In the genomic region with DNA sequence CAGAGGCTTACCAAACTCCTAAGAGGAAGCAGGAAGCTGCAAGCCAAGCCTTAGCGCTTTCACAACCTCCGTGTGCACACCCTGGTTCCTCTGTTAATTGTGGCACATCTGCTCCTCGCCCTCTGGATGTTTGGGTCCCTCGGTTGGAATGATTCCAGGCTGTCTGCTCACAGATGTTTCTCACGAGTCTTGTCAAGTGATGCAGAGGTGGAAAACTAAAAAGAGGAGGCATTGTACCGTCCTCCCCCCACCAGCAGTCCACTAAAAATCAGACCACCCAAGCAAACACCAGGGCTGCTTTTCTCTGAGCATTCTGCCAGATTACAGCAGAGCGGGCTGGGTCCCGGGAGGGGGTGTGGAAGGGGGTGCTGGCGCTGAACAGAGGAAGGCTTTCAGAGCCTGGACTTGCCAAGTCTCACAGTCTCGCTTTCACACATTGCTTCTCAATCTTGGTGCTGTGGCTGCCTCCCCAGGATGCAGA, we compare ENCODE assay signal across 9 mouse cellular contexts. TPM values are rescaled to one million over a fixed set of nuclear protein-coding genes. Genes with fewer than 3 reads are reported as not detected.
DNase-seq lines count a peak whose midpoint lies in the region; ATAC-seq and TF ChIP-seq lines count a peak whose summit lies in the region.
"Had no signal": no experiment of that assay in that cellular context is flagged by ENCODE, and none has a peak within 500 bp of the region (broad histone marks: within the 10 kb centered on the region; RNA-seq: fewer than 3 reads in every experiment).

No protein-coding gene starts in this region.

- no peaks in the 10 kb centered on the region for H3K9me3 ChIP-seq in forebrain, embryonic 16.5 days (ENCODE audit: control insufficient read depth, low read length)
- no peaks in the 10 kb centered on the region for H3K9me3 ChIP-seq in hindbrain, postnatal 0 days (ENCODE audit: low read length)
- no peaks in the 10 kb centered on the region for H3K9me3 ChIP-seq in neural tube, embryonic 14.5 days (ENCODE audit: control insufficient read depth, low read length)

- ATAC-seq in forebrain, embryonic 16.5 days, result peak; percentile 55
- ATAC-seq in hindbrain, postnatal 0 days, result peak; percentile 72
- ATAC-seq in neural tube, embryonic 14.5 days (ENCODE audit: low read depth), result no peak

- no peak overlapping the region for H3K4me3 ChIP-seq in forebrain, embryonic 16.5 days (replicated peaks; ENCODE audit: low read length)
- no peak overlapping the region for H3K4me3 ChIP-seq in hindbrain, postnatal 0 days (ENCODE audit: low read length)
- H3K4me3 ChIP-seq in neural tube, embryonic 14.5 days (ENCODE audit: low read depth, low read length), result no peak overlapping the region
- H3K4me3 ChIP-seq: myocyte had no signal

- no peaks in the 10 kb centered on the region for H3K36me3 ChIP-seq in forebrain, embryonic 16.5 days (ENCODE audit: control insufficient read depth, insufficient read depth)
- H3K36me3 ChIP-seq in hindbrain, postnatal 0 days (ENCODE audit: insufficient read depth, low read length), result peaks cover 16% of the 10 kb centered on the region
- peaks cover 11% of the 10 kb centered on the region; the same call in 1 of the 2 replicates for H3K36me3 ChIP-seq in neural tube, embryonic 14.5 days (ENCODE audit: control insufficient read depth, insufficient read depth, low read length)

- no peak overlapping the region; the same call in 1 of the 2 replicates for H3K9ac ChIP-seq in forebrain, embryonic 16.5 days (replicated peaks; ENCODE audit: low read depth, low read length)
- no peak overlapping the region for H3K9ac ChIP-seq in hindbrain, postnatal 0 days (replicated peaks; ENCODE audit: low read length)
- H3K9ac ChIP-seq in neural tube, embryonic 14.5 days (replicated peaks; ENCODE audit: low read depth, low read length), result no peak overlapping the region

- intact Hi-C loops in left cerebral cortex, postnatal 25 days (cut with DNase I), result no loop called here

- TF ChIP-seq CTCF in hindbrain, postnatal 0 days (IDR thresholded peaks at IDR 0.05; ENCODE audit: low read depth), result 0 out of 2 replicates have a peak, but pooled peaks have one; percentile 8

- H3K4me2 ChIP-seq in forebrain, embryonic 16.5 days (ENCODE audit: low read length), result peak overlapping the region; percentile 16; the same call in 1 of the 2 replicates
- H3K4me2 ChIP-seq in hindbrain, postnatal 0 days (ENCODE audit: low read depth, low read length), result peak overlapping the region; percentile 16; the same call in 1 of the 2 replicates
- H3K4me2 ChIP-seq in neural tube, embryonic 14.5 days (ENCODE audit: low read depth, low read length), result no peak overlapping the region

- DNase-seq in heart, adult 11 months, result peak; percentile 98
- DNase-seq in heart, adult 8-10 months (ENCODE audit: low spot score), result no peak
- peak; percentile 75 for DNase-seq in hindbrain, postnatal 0 days (ENCODE audit: low spot score)
- peak; percentile 56 to 77 for DNase-seq in left cerebral cortex, postnatal 25 days (ENCODE audit: low spot score in 2 of 2)
- DNase-seq in thymus, postnatal 4 days, result no peak
- DNase-seq in spleen, adult 12 weeks (ENCODE audit: low spot score), result no peak

- H3K27ac ChIP-seq in forebrain, embryonic 16.5 days (ENCODE audit: low read length), result peak overlapping the region; percentile 76
- H3K27ac ChIP-seq in hindbrain, postnatal 0 days, result peak overlapping the region; percentile 72; the same call in 1 of the 2 replicates
- peak overlapping the region; percentile 35 for H3K27ac ChIP-seq in neural tube, embryonic 14.5 days (ENCODE audit: low read depth, low read length)

- 31% methylated on average over 10 of the region's 10 CpGs for WGBS in forebrain, embryonic 16.5 days
- WGBS in hindbrain, postnatal 0 days, result 29% methylated on average over 10 of the region's 10 CpGs
- 45% methylated on average over 10 of the region's 10 CpGs for WGBS in neural tube, embryonic 14.5 days

- no peaks in the 10 kb centered on the region for H3K27me3 ChIP-seq in forebrain, embryonic 16.5 days (replicated peaks; ENCODE audit: control insufficient read depth, insufficient read depth, low read length)
- no peaks in the 10 kb centered on the region for H3K27me3 ChIP-seq in hindbrain, postnatal 0 days (ENCODE audit: insufficient read depth, low read length)
- no peaks in the 10 kb centered on the region for H3K27me3 ChIP-seq in neural tube, embryonic 14.5 days (ENCODE audit: control insufficient read depth, insufficient read depth, low read length)

- peaks cover 34% of the 10 kb centered on the region for H3K4me1 ChIP-seq in forebrain, embryonic 16.5 days (replicated peaks; ENCODE audit: control insufficient read depth, insufficient read depth, low read length)
- H3K4me1 ChIP-seq in hindbrain, postnatal 0 days (ENCODE audit: insufficient read depth, low read length), result peaks cover 19% of the 10 kb centered on the region
- peaks cover 20% of the 10 kb centered on the region for H3K4me1 ChIP-seq in neural tube, embryonic 14.5 days (ENCODE audit: control insufficient read depth, insufficient read depth, low read length)

RNA-seq across cellular contexts. Expression of gene Scamp2, which starts 5.0 kb away (rescaled TPM):
- total RNA-seq in heart, adult 8-10 months (2022), result 10 to 100 TPM; 25.0 to 31.1 (median 25.3) TPM
- 54.0 and 56.0 TPM in 2 replicates for polyA plus RNA-seq in forebrain, embryonic 16.5 days (2015; fragmentation: Nextera tagmentation; extraction: Ambion mirVana)
- 50.5 and 53.1 TPM in 2 replicates for total RNA-seq in hindbrain, postnatal 0 days (2014; rRNA removed)
- polyA plus RNA-seq in hindbrain, postnatal 0 days (2015; fragmentation: Nextera tagmentation; extraction: Ambion mirVana), result 47.4 and 49.3 TPM in 2 replicates
- total RNA-seq in left cerebral cortex, postnatal 25 days (2021), result 10 to 100 TPM; 22.5 to 25.6 TPM
- 46.1 and 48.9 TPM in 2 replicates for polyA plus RNA-seq in neural tube, embryonic 14.5 days (2014; fragmentation: Nextera tagmentation; extraction: Ambion mirVana)

RNA-seq across cellular contexts. Expression of gene Mpi, which starts 13.2 kb away (rescaled TPM):
- total RNA-seq in heart, adult 8-10 months (2022), result 100 to 1,000 TPM; 127 to 162 (median 147) TPM
- polyA plus RNA-seq in forebrain, embryonic 16.5 days (2015; fragmentation: Nextera tagmentation; extraction: Ambion mirVana), result 57.5 and 73.7 TPM in 2 replicates
- 67.9 and 78.6 TPM in 2 replicates for total RNA-seq in hindbrain, postnatal 0 days (2014; rRNA removed)
- 61.5 and 64.6 TPM in 2 replicates for polyA plus RNA-seq in hindbrain, postnatal 0 days (2015; fragmentation: Nextera tagmentation; extraction: Ambion mirVana)
- 10 to 100 TPM; 68.9 to 74.9 TPM for total RNA-seq in left cerebral cortex, postnatal 25 days (2021)
- polyA plus RNA-seq in neural tube, embryonic 14.5 days (2014; fragmentation: Nextera tagmentation; extraction: Ambion mirVana), result 60.7 and 62.1 TPM in 2 replicates

RNA-seq across cellular contexts. Expression of gene Ulk3, which starts 23.5 kb away (rescaled TPM):
- 10 to 100 TPM in 2 of 4 experiments, 1 to 10 TPM in 2; 6.9 to 11.9 (median 10.0) TPM for total RNA-seq in heart, adult 8-10 months (2022)
- polyA plus RNA-seq in forebrain, embryonic 16.5 days (2015; fragmentation: Nextera tagmentation; extraction: Ambion mirVana), result 27.2 and 43.3 TPM in 2 replicates
- 21.1 and 27.3 TPM in 2 replicates for total RNA-seq in hindbrain, postnatal 0 days (2014; rRNA removed)
- polyA plus RNA-seq in hindbrain, postnatal 0 days (2015; fragmentation: Nextera tagmentation; extraction: Ambion mirVana), result 18.5 and 21.0 TPM in 2 replicates
- 10 to 100 TPM; 25.5 to 34.4 TPM for total RNA-seq in left cerebral cortex, postnatal 25 days (2021)
- 26.1 and 28.4 TPM in 2 replicates for polyA plus RNA-seq in neural tube, embryonic 14.5 days (2014; fragmentation: Nextera tagmentation; extraction: Ambion mirVana)

RNA-seq across cellular contexts. Expression of gene Fam219b, which starts 28.5 kb away (rescaled TPM):
- total RNA-seq in heart, adult 8-10 months (2022), result 10 to 100 TPM in 3 of 4 experiments, 1 to 10 TPM in 1; 9.5 to 11.6 (median 10.8) TPM
- polyA plus RNA-seq in forebrain, embryonic 16.5 days (2015; fragmentation: Nextera tagmentation; extraction: Ambion mirVana), result 25.2 and 26.6 TPM in 2 replicates
- 14.6 and 21.5 TPM in 2 replicates for total RNA-seq in hindbrain, postnatal 0 days (2014; rRNA removed)
- polyA plus RNA-seq in hindbrain, postnatal 0 days (2015; fragmentation: Nextera tagmentation; extraction: Ambion mirVana), result 22.2 and 23.2 TPM in 2 replicates
- 10 to 100 TPM; 20.6 to 23.5 TPM for total RNA-seq in left cerebral cortex, postnatal 25 days (2021)
- polyA plus RNA-seq in neural tube, embryonic 14.5 days (2014; fragmentation: Nextera tagmentation; extraction: Ambion mirVana), result 23.7 and 24.0 TPM in 2 replicates

RNA-seq across cellular contexts. Expression of gene Cplx3, which starts 40.3 kb away (rescaled TPM):
- not detected for total RNA-seq in heart, adult 8-10 months (2022)
- 0.09 TPM in 1 of 2 replicates, not detected in the other for polyA plus RNA-seq in forebrain, embryonic 16.5 days (2015; fragmentation: Nextera tagmentation; extraction: Ambion mirVana)
- 0.10 TPM in 1 of 2 replicates, not detected in the other for total RNA-seq in hindbrain, postnatal 0 days (2014; rRNA removed)
- polyA plus RNA-seq in hindbrain, postnatal 0 days (2015; fragmentation: Nextera tagmentation; extraction: Ambion mirVana), result 0.79 and 1.2 TPM in 2 replicates
- total RNA-seq in left cerebral cortex, postnatal 25 days (2021), result 10 to 100 TPM; 11.0 to 17.4 TPM
- polyA plus RNA-seq in neural tube, embryonic 14.5 days (2014; fragmentation: Nextera tagmentation; extraction: Ambion mirVana), result 0.13 TPM in 1 of 2 replicates, not detected in the other

Comparison
In these comparisons a context has a peak if more than half of its experiments do, and no peak if none do; other contexts are left out.
1. DNase-seq: peak in heart, adult 11 months (single experiment), hindbrain, postnatal 0 days (single experiment) and left cerebral cortex, postnatal 25 days (2 of 2); none in heart, adult 8-10 months (single experiment), thymus, postnatal 4 days (single experiment) and spleen, adult 12 weeks (single experiment).
2. Peak in every context shown above with its lines, with median percentiles within 50 percentile points of each other: H3K27ac ChIP-seq.